Mouse (Mus musculus) erythroblast, embryonic 14.5 days (primary cell): ENCODE measurements around the gene Gm10944. TPM values are rescaled to one million over a fixed set of nuclear protein-coding genes. Genes with fewer than 3 reads are reported as not detected.

Experiments
- H3K27me3 ChIP-seq: 2 replicates; pipeline ENCODE4 v1.6.1; 2012; ENCODE audit warnings: inconsistent platforms; ENCODE audit not compliant: control insufficient read depth
- H3K36me3 ChIP-seq: 2 replicates; pipeline ENCODE4 v1.6.1; 2012; ENCODE audit warnings: mild to moderate bottlenecking, inconsistent platforms; ENCODE audit not compliant: control insufficient read depth
- H3K4me1 ChIP-seq: 2 replicates; pipeline ENCODE4 v1.6.1; 2012; ENCODE audit warnings: inconsistent platforms; ENCODE audit not compliant: control insufficient read depth
- H3K4me3 ChIP-seq: replicated peaks from 2 replicates; pipeline ENCODE3; 2012; ENCODE audit warnings: moderate library complexity, mild to moderate bottlenecking, inconsistent platforms
- H3K9me3 ChIP-seq: 2 replicates; pipeline ENCODE4 v1.6.1; 2012; ENCODE audit warnings: low read length, inconsistent platforms, mixed read lengths; ENCODE audit not compliant: control insufficient read depth
- GATA1 ChIP-seq: IDR thresholded peaks from 2 replicates; pipeline ENCODE4 v1.6.1; 2012; ENCODE audit warnings: low read length, inconsistent platforms, mixed read lengths
- TAL1 ChIP-seq: IDR thresholded peaks from 3 replicates; pipeline ENCODE4 v1.6.1; 2012; ENCODE audit warnings: low read length, inconsistent platforms, mixed read lengths
- polyA plus RNA-seq: library from polyadenylated mRNA; stranded (reverse); fragments of >175 nt; gene quantifications from 2 replicates; pipeline ENCODE4 v1.2.3, GENCODE M21; 2012

Gm10944 gene
- polyA plus RNA-seq, 1 experiment = not detected

GRCm38 (mm10) chr10:10701326-10701725, 20.2 kb downstream of the Gm10944 start:
- H3K9me3 ChIP-seq = peaks cover 2% of the 10 kb centered on the region; the same call in 1 of the 2 replicates
- H3K4me3 ChIP-seq = no peak overlapping the region
- H3K4me1 ChIP-seq = no peaks in the 10 kb centered on the region
- no peaks in the 10 kb centered on the region for H3K27me3 ChIP-seq
- TF ChIP-seq GATA1 = no peak
- TF ChIP-seq TAL1 = no peak
- no peaks in the 10 kb centered on the region for H3K36me3 ChIP-seq

DNA sequence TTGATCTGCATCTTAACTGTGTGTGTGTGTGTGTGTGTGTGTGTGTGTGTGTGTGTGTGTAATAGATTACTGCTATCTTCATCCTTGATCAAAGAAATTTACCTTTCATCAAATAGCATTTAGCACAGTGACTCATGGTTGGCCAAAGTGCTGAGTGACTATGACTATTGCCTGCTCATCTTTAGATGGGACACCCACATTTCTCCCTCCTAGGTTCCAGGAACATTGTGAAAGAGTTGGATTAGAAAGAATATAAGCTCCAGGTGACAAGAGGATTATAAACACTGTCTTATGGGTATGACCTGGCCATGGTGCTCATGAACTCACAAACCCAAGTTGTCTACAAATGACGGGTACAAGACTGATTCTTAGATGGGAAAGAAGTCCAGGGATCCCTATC, 26.9 kb downstream of the Gm10944 start:
- no peak overlapping the region for H3K4me3 ChIP-seq
- H3K27me3 ChIP-seq = no peaks in the 10 kb centered on the region
- no peaks in the 10 kb centered on the region for H3K9me3 ChIP-seq
- TF ChIP-seq TAL1 (no peak), GATA1 (no peak)
- H3K4me1 ChIP-seq = no peaks in the 10 kb centered on the region
- no peaks in the 10 kb centered on the region for H3K36me3 ChIP-seq

DNA sequence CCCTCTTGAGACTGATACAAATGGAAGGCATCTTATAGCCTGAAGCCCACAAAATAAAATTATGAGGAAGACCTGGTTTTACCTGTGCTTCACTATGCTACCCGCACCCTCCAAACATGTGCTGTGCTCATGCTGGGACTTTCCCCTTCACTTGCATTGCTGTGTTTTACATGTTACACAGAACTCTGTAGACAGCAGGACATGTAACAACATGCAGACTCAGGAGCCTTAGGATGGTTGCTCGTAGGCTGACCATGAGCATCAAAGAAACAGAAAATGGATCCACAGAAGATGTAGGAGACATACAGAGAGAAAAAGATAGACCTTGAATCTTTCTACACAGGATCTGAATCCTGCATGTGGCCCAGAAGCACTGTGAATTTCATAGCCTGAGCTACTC, 29.2 kb downstream of the Gm10944 start:
- Histone ChIP-seq H3K4me3 (no peak overlapping the region), H3K36me3 (no peaks in the 10 kb centered on the region), H3K4me1 (no peaks in the 10 kb centered on the region), H3K27me3 (no peaks in the 10 kb centered on the region), H3K9me3 (no peaks in the 10 kb centered on the region)
- TF ChIP-seq GATA1 = no peak

GRCm38 (mm10) chr10:10710837-10711236, 29.7 kb downstream of the Gm10944 start:
- Histone ChIP-seq H3K36me3 (no peaks in the 10 kb centered on the region), H3K4me1 (no peaks in the 10 kb centered on the region), H3K4me3 (no peak overlapping the region), H3K27me3 (no peaks in the 10 kb centered on the region), H3K9me3 (no peaks in the 10 kb centered on the region)
- no peak for TF ChIP-seq GATA1
- TF ChIP-seq TAL1 = no peak

- H3K36me3 ChIP-seq = no peaks in the 10 kb centered on the region
Measured at GRCm38 (mm10) chr10:10726501-10726900, 45.4 kb downstream of the Gm10944 start.

More at GRCm38 (mm10) chr10:10726501-10726900, 45.4 kb downstream of the Gm10944 start:
- H3K4me1 ChIP-seq = no peaks in the 10 kb centered on the region
- H3K9me3 ChIP-seq = no peaks in the 10 kb centered on the region
- TF ChIP-seq GATA1 = no peak
- TF ChIP-seq TAL1 = no peak
- H3K4me3 ChIP-seq = no peak overlapping the region
- no peaks in the 10 kb centered on the region for H3K27me3 ChIP-seq

Other genes with a start within 250 kb of the Gm10944 start
- not detected in 2 replicates for gene Adgb, start 209.0 kb upstream of the Gm10944 start, polyA plus RNA-seq
- 0.09 and 0.11 TPM in 2 replicates for gene Rab32, start 123.1 kb upstream of the Gm10944 start, polyA plus RNA-seq